Mouse (Mus musculus): ENCODE measurements at regions not wholly inside any gene's neighbourhood (a gene's known extent, or its start where the extent isn't known, plus 50 kb on each side); places are given as distances from the start of the nearest gene placed in this dataset.

GRCm38 (mm10) chr3:37868454-37868853 lies 144.2 kb upstream of the Gm5148 start:
- DNase-seq, result no peak

- no peak for DNase-seq
These were observed 138.5 kb upstream of the Gm5148 start for GRCm38 (mm10) chr3:37862756-37863155.

GRCm38 (mm10) chr3:37860715-37861461 lies 136.6 kb upstream of the Gm5148 start:
- DNase-seq, result no peak

GRCm38 (mm10) chr3:37860034-37860714 lies 135.9 kb upstream of the Gm5148 start:
- DNase-seq, result no peak

- no peak for DNase-seq
These were observed 134.5 kb upstream of the Gm5148 start for GRCm38 (mm10) chr3:37858624-37859302.

GRCm38 (mm10) chr3:37846191-37847003 lies 122.1 kb upstream of the Gm5148 start:
- DNase-seq, result peak; percentile 12 to 33

GRCm38 (mm10) chr3:37845313-37846023 lies 121.2 kb upstream of the Gm5148 start:
- DNase-seq, result peak; percentile 7 to 13

GRCm38 (mm10) chr3:37844731-37845312 lies 120.5 kb upstream of the Gm5148 start:
- DNase-seq, result no peak

GRCm38 (mm10) chr3:37842289-37842688 lies 118.0 kb upstream of the Gm5148 start:
- no peak for DNase-seq

GRCm38 (mm10) chr3:37838896-37839295 lies 114.6 kb upstream of the Gm5148 start:
- DNase-seq, result peak; percentile 17 to 28

GRCm38 (mm10) chr3:37836749-37837148 lies 112.5 kb upstream of the Gm5148 start:
- peak in 1 of 2 experiments; percentile 11 for DNase-seq

GRCm38 (mm10) chr3:37835687-37836086 lies 111.4 kb upstream of the Gm5148 start:
- no peak for DNase-seq

GRCm38 (mm10) chr3:37835135-37835534 lies 110.8 kb upstream of the Gm5148 start:
- DNase-seq, result no peak

- DNase-seq, result no peak
These were observed 110.3 kb upstream of the Gm5148 start for GRCm38 (mm10) chr3:37834626-37835025.

GRCm38 (mm10) chr3:37833387-37833786 lies 109.1 kb upstream of the Gm5148 start:
- no peak for DNase-seq

GRCm38 (mm10) chr3:37827546-37827945 lies 103.3 kb upstream of the Gm5148 start:
- no peak for DNase-seq

GRCm38 (mm10) chr3:37825602-37826001 lies 101.3 kb upstream of the Gm5148 start:
- no peak for DNase-seq

GRCm38 (mm10) chr3:37824681-37825080 lies 100.4 kb upstream of the Gm5148 start:
- DNase-seq, result no peak

GRCm38 (mm10) chr3:37819503-37819902 lies 95.2 kb upstream of the Gm5148 start:
- DNase-seq, result no peak

GRCm38 (mm10) chr3:37817434-37817805 lies 93.1 kb upstream of the Gm5148 start:
- no peak for DNase-seq

GRCm38 (mm10) chr3:37816781-37817433 lies 92.6 kb upstream of the Gm5148 start:
- no peak for DNase-seq

Measured in kidney, adult 8-10 months (tissue).